Mouse (Mus musculus) neural tube, embryonic 13.5 days (tissue): ENCODE measurements at regions not wholly inside any gene's neighbourhood (a gene's known extent, or its start where the extent isn't known, plus 50 kb on each side); places are given as distances from the start of the nearest gene placed in this dataset. TPM values are rescaled to one million over a fixed set of nuclear protein-coding genes. Genes with fewer than 3 reads are reported as not detected.

Source experiments
- microRNA-seq: library from miRNA; unstranded; fragments of <30 nt; microRNA quantifications from one replicate; pipeline ENCODE4, GENCODE M21; 2016

Small RNA genes in the stretch of these regions (microRNA-seq; reads per million reads assigned to microRNA genes)
- not detected for gene Mir6420
